Mouse (Mus musculus) heart, adult 9 months (tissue): Measurements from ENCODE around the gene Lpin2.

Source experiments
- DNase-seq, 2 experiments: peaks; one replicate each; pipeline ENCODE4 v3.0.0; 2022; ENCODE audit warnings: low spot score in 2 of 2

Lpin2 gene

DNA sequence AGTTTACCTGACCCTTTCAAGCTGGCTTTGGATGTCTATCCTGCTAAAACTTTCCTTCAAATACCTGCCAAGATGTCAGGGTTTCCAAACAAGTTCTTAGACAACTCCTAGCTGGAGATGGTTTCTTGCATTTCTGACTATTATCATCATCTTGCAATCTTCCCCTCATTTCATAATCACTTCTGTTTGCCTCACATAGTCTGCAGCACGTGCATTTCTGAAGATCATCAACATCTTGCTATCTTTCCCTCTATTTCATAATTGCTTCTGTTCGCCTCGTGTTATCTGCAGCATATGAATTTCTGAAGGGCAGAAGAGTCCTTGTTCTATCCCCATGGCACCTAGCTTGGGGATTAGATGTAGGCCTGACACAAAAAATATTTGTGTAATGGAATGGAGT lies 112.2 kb downstream of the Lpin2 start:
- DNase-seq, result no peak
